8 mouse cellular contexts compared by ENCODE assay signal in genomic region chr17:46549193-46549592, GRCm38 (mm10). TPM values are rescaled to one million over a fixed set of nuclear protein-coding genes. Genes with fewer than 3 reads are reported as not detected.
DNase-seq lines count a peak whose midpoint lies in the region; ATAC-seq and TF ChIP-seq lines count a peak whose summit lies in the region.
"Had no signal": no experiment of that assay in that cellular context is flagged by ENCODE, and none has a peak within 500 bp of the region (broad histone marks: within the 10 kb centered on the region; RNA-seq: fewer than 3 reads in every experiment).

No protein-coding gene starts in this region.

- H3K9ac ChIP-seq in ES-E14 (ENCODE audit: insufficient read depth, low read depth, low read length, poor library complexity, severe bottlenecking) = no peak overlapping the region
- no peak overlapping the region for H3K9ac ChIP-seq in liver, embryonic 13.5 days
- H3K9ac ChIP-seq: midbrain, embryonic 12.5 days had no signal

- peaks cover 38% of the 10 kb centered on the region for H3K27me3 ChIP-seq in liver, embryonic 13.5 days

- H3K4me1 ChIP-seq in ES-E14 (ENCODE audit: control insufficient read depth in 2 of 2, insufficient read depth in 2 of 2, low read length in 2 of 2, poor library complexity in 1 of 2) = peaks cover 3 to 26% of the 10 kb centered on the region in 2 experiments
- H3K4me1 ChIP-seq in liver, embryonic 13.5 days (replicated peaks) = peaks cover 49% of the 10 kb centered on the region

- 43% methylated on average over 8 of the region's 8 CpGs for WGBS in liver, embryonic 13.5 days (ENCODE audit: insufficient replicate concordance)

- H3K4me3 ChIP-seq in layer of hippocampus, adult 2 months = no peak overlapping the region
- no peak overlapping the region for H3K4me3 ChIP-seq in ES-E14 (ENCODE audit: insufficient read depth in 1 of 2, low read depth in 1 of 2, low read length in 2 of 2, poor library complexity in 1 of 2, severe bottlenecking in 1 of 2)
- H3K4me3 ChIP-seq in liver, embryonic 13.5 days (replicated peaks) = no peak overlapping the region
- H3K4me3 ChIP-seq: midbrain, embryonic 12.5 days had no signal

- peaks cover 24% of the 10 kb centered on the region for H3K36me3 ChIP-seq in ES-E14 (ENCODE audit: control insufficient read depth, insufficient read depth, low read length, poor library complexity, severe bottlenecking)
- peaks cover 44% of the 10 kb centered on the region for H3K36me3 ChIP-seq in liver, embryonic 13.5 days

- H3K9me3 ChIP-seq in ES-E14 (ENCODE audit: control insufficient read depth, insufficient read depth, low read depth, low read length) = no peaks in the 10 kb centered on the region
- H3K9me3 ChIP-seq in liver, embryonic 13.5 days (replicated peaks) = no peaks in the 10 kb centered on the region
- H3K9me3 ChIP-seq: midbrain, embryonic 12.5 days had no signal

- TF ChIP-seq CTCF in layer of hippocampus, adult 2 months (conservative IDR thresholded peaks at IDR 0.05) = peak; percentile 78

- H3K4me2 ChIP-seq in liver, embryonic 13.5 days = no peak overlapping the region
- H3K4me2 ChIP-seq: midbrain, embryonic 12.5 days had no signal

- ATAC-seq in liver, embryonic 13.5 days (ENCODE audit: low read depth) = no peak

- H3K27ac ChIP-seq in layer of hippocampus, adult 2 months = no peak overlapping the region
- no peak overlapping the region for H3K27ac ChIP-seq in ES-E14 (ENCODE audit: insufficient read depth, low read depth, low read length, poor library complexity, severe bottlenecking)
- H3K27ac ChIP-seq in liver, embryonic 13.5 days = no peak overlapping the region
- H3K27ac ChIP-seq: midbrain, embryonic 12.5 days had no signal

- DNase-seq in layer of hippocampus, adult 2 months (ENCODE audit: low spot score in 2 of 2) = no peak
- no peak for DNase-seq in layer of hippocampus, postnatal 36 days
- peak; percentile 60 for DNase-seq in CD4-positive helper T cell, adult 2 months (ENCODE audit: low read depth, low spot score)
- DNase-seq in ES-E14 (ENCODE audit: low read depth, low spot score) = peak; percentile 51
- peak; percentile 26 for DNase-seq in embryo, embryonic 11.5 days (ENCODE audit: low read depth, low spot score)
- peak; percentile 15 for DNase-seq in liver, embryonic 13.5 days
- DNase-seq in thymus, postnatal 36 days = peak; percentile 36 to 46

- in situ Hi-C loops in ES-E14 (cut with MboI; ENCODE audit: low sequenced_read_pairs in 2 of 2, unreplicated experiment in 2 of 2) = no loop called here

TF ChIP-seq in ES-E14, 5 proteins besides CTCF, POLR2A, EP300 and RAD21:
- no peak for TF ChIP-seq HCFC1 (IDR thresholded peaks at IDR 0.05; ENCODE audit: borderline replicate concordance, insufficient read depth, low read length)
- TF ChIP-seq CHD2 (IDR thresholded peaks at IDR 0.05; ENCODE audit: low read depth, low read length) = no peak
- no peak for TF ChIP-seq MAFK (IDR thresholded peaks at IDR 0.05; ENCODE audit: insufficient read depth, low read depth, low read length)
- no peak; the same call in 1 of the 2 replicates for TF ChIP-seq ZC3H11A (IDR thresholded peaks at IDR 0.05; ENCODE audit: borderline replicate concordance, low read depth, low read length)
- TF ChIP-seq ZNF384 (IDR thresholded peaks at IDR 0.05; ENCODE audit: low read depth, low read length) = no peak
TF ChIP-seq in ES-E14: peak in this region for 0.

RNA-seq across cellular contexts. Expression of gene Cul9, which starts 3.0 kb away (rescaled TPM):
- total RNA-seq in layer of hippocampus, adult 2 months (2021) = 10 to 100 TPM; 66.1 to 68.4 TPM
- 10 to 100 TPM; 56.0 to 59.4 TPM for total RNA-seq in layer of hippocampus, postnatal 36 days (2021)
- total RNA-seq in ES-E14 (2012; rRNA removed) = 1.8 and 4.5 TPM in 2 replicates
- polyA plus RNA-seq in liver, embryonic 13.5 days (2015; fragmentation: Nextera tagmentation; extraction: Ambion mirVana) = 0.44 and 0.84 TPM in 2 replicates

RNA-seq across cellular contexts. Expression of gene Srf, which starts 6.8 kb away (rescaled TPM):
- 10 to 100 TPM; 75.7 to 90.9 TPM for total RNA-seq in layer of hippocampus, adult 2 months (2021)
- 10 to 100 TPM; 82.3 to 83.6 TPM for total RNA-seq in layer of hippocampus, postnatal 36 days (2021)
- total RNA-seq in ES-E14 (2012; rRNA removed) = 65.2 and 75.6 TPM in 2 replicates
- polyA plus RNA-seq in liver, embryonic 13.5 days (2015; fragmentation: Nextera tagmentation; extraction: Ambion mirVana) = 2.9 and 3.2 TPM in 2 replicates

RNA-seq across cellular contexts. Expression of gene Dnph1, which starts 52.7 kb away (rescaled TPM):
- total RNA-seq in layer of hippocampus, adult 2 months (2021) = 1 to 10 TPM; 4.8 to 6.2 TPM
- 1 to 10 TPM; 4.9 to 7.1 TPM for total RNA-seq in layer of hippocampus, postnatal 36 days (2021)
- total RNA-seq in ES-E14 (2012; rRNA removed) = 44.1 and 48.2 TPM in 2 replicates
- 34.6 and 35.1 TPM in 2 replicates for polyA plus RNA-seq in liver, embryonic 13.5 days (2015; fragmentation: Nextera tagmentation; extraction: Ambion mirVana)

Comparison
In these comparisons a context has a peak if more than half of its experiments do, and no peak if none do; other contexts are left out.
1. DNase-seq: peak in CD4-positive helper T cell, adult 2 months (single experiment), ES-E14 (single experiment), embryo, embryonic 11.5 days (single experiment), liver, embryonic 13.5 days (single experiment) and thymus, postnatal 36 days (2 of 2); none in layer of hippocampus, adult 2 months (0 of 2) and layer of hippocampus, postnatal 36 days (0 of 2).
2. RNA of gene Cul9, which starts 3.0 kb away (total RNA-seq): 66.1 to 68.4 TPM in layer of hippocampus, adult 2 months and 56.0 to 59.4 TPM in layer of hippocampus, postnatal 36 days; 1.8 to 4.5 TPM in ES-E14; every median in the first group is over 10 times any median in the second.